Mouse (Mus musculus) kidney, adult 2 months (tissue): ENCODE data around the gene Gm28635. TPM values are rescaled to one million over a fixed set of nuclear protein-coding genes. Genes with fewer than 3 reads are reported as not detected.

ENCODE experiments used
- DNase-seq: peaks from one replicate; pipeline ENCODE4 v3.0.0; 2021
- H3K27ac ChIP-seq: fragments of 200-500 bp; 2 replicates; pipeline ENCODE4 v1.5.1; 2012; ENCODE audit warnings: low read depth, low read length, control low read depth, inconsistent platforms; ENCODE audit not compliant: insufficient read depth
- H3K27me3 ChIP-seq: fragments of 200-500 bp; replicated peaks from 2 replicates; pipeline ENCODE4 v1.6.1; 2012; ENCODE audit warnings: mild to moderate bottlenecking, moderate library complexity, low read length, inconsistent platforms; ENCODE audit not compliant: control insufficient read depth, insufficient read depth
- H3K36me3 ChIP-seq: fragments of 200-500 bp; 2 replicates; pipeline ENCODE4 v1.6.1; 2012; ENCODE audit warnings: mild to moderate bottlenecking, moderate library complexity, low read length, inconsistent platforms; ENCODE audit not compliant: control insufficient read depth, insufficient read depth
- H3K4me1 ChIP-seq: fragments of 200-500 bp; 2 replicates; pipeline ENCODE4 v1.6.1; 2011; ENCODE audit warnings: low read length; ENCODE audit not compliant: control insufficient read depth, insufficient read depth
- H3K4me3 ChIP-seq: fragments of 200-500 bp; 2 replicates; pipeline ENCODE4 v1.5.1; 2011; ENCODE audit warnings: mild to moderate bottlenecking, low read depth, low read length, control low read depth; ENCODE audit not compliant: insufficient read depth
- CTCF ChIP-seq: fragments of 200-500 bp; conservative IDR thresholded peaks from 2 replicates; pipeline ENCODE4 v1.5.1; 2011; ENCODE audit warnings: low read depth, mild to moderate bottlenecking, control low read depth, low read length, moderate library complexity, mixed read lengths; ENCODE audit not compliant: insufficient read depth, insufficient read length
- POLR2A ChIP-seq: fragments of 200-500 bp; IDR thresholded peaks from one replicate; pipeline ENCODE4 v1.6.1; 2011; ENCODE audit warnings: low read depth, low read length, control low read depth
- WGBS: fragments of 180-500 bp; shearing (Covaris S2); methylation state at CpG from one replicate; pipeline ENCODE4 v1.1.7; 2018; 5-methylcytosine and 5-hydroxymethylcytosine counted together
- polyA plus RNA-seq: library from polyadenylated mRNA; depleted of rRNA; stranded (reverse); fragments of >200 nt; gene quantifications from 2 replicates; pipeline ENCODE4 v1.2.3, GENCODE M21; 2012; rRNA removed

Gene Gm28635
- polyA plus RNA-seq, 1 experiment, result not detected

- H3K36me3 ChIP-seq, result no peaks in the 10 kb centered on the region
- WGBS, result 74% methylated on average over 8 of the region's 8 CpGs
- no peak overlapping the region for H3K27ac ChIP-seq
- no peak for DNase-seq
- TF ChIP-seq POLR2A, result no peak
- TF ChIP-seq CTCF, result no peak
- no peak overlapping the region for H3K4me3 ChIP-seq
- H3K4me1 ChIP-seq, result no peaks in the 10 kb centered on the region
- H3K27me3 ChIP-seq, result no peaks in the 10 kb centered on the region
These were observed 92.1 kb downstream of the Gm28635 start for GRCm38 (mm10) chr2:84585700-84586099.

GRCm38 (mm10) chr2:84582286-84582685 is 95.6 kb downstream of the Gm28635 start:
- Histone ChIP-seq H3K4me3 (no peak overlapping the region), H3K27ac (no peak overlapping the region), H3K27me3 (no peaks in the 10 kb centered on the region), H3K4me1 (no peaks in the 10 kb centered on the region), H3K36me3 (no peaks in the 10 kb centered on the region)
- no peak for TF ChIP-seq CTCF
- no peak for DNase-seq
- 86% methylated on average over 5 of the region's 5 CpGs for WGBS

GRCm38 (mm10) chr2:84581208-84581607 is 96.6 kb downstream of the Gm28635 start:
- Histone ChIP-seq H3K27me3 (no peaks in the 10 kb centered on the region), H3K4me1 (no peaks in the 10 kb centered on the region), H3K27ac (no peak overlapping the region), H3K4me3 (no peak overlapping the region), H3K36me3 (no peaks in the 10 kb centered on the region)
- WGBS, result 90% methylated on average over 2 of the region's 3 CpGs
- TF ChIP-seq CTCF (peak; percentile 38), POLR2A (no peak)
- DNase-seq, result no peak

- Histone ChIP-seq H3K27me3 (no peaks in the 10 kb centered on the region), H3K27ac (no peak overlapping the region), H3K36me3 (no peaks in the 10 kb centered on the region), H3K4me3 (no peak overlapping the region), H3K4me1 (no peaks in the 10 kb centered on the region)
- DNase-seq, result no peak
- no peak for TF ChIP-seq POLR2A
- TF ChIP-seq CTCF, result no peak
- WGBS, result 97% methylated on average over 2 of the region's 2 CpGs
These were observed 98.5 kb downstream of the Gm28635 start for GRCm38 (mm10) chr2:84579311-84579710.

- no peak overlapping the region for H3K4me3 ChIP-seq
- H3K27me3 ChIP-seq, result no peaks in the 10 kb centered on the region
- no peak for DNase-seq
- H3K27ac ChIP-seq, result no peak overlapping the region
- H3K36me3 ChIP-seq, result no peaks in the 10 kb centered on the region
- no peak for TF ChIP-seq POLR2A
- no peaks in the 10 kb centered on the region for H3K4me1 ChIP-seq
- WGBS, result 95% methylated on average over 4 of the region's 4 CpGs
These were observed 103.7 kb downstream of the Gm28635 start for GRCm38 (mm10) chr2:84574130-84574529.

- no peak for DNase-seq
- H3K36me3 ChIP-seq, result no peaks in the 10 kb centered on the region
- TF ChIP-seq CTCF, result peak; percentile 45; the same call in 1 of the 2 replicates
- TF ChIP-seq POLR2A, result no peak
- no peaks in the 10 kb centered on the region for H3K27me3 ChIP-seq
- WGBS, result 47% methylated on average over 10 of the region's 10 CpGs
- H3K4me3 ChIP-seq, result no peak overlapping the region
- no peaks in the 10 kb centered on the region for H3K4me1 ChIP-seq
- H3K27ac ChIP-seq, result no peak overlapping the region
These were observed 120.8 kb downstream of the Gm28635 start for GRCm38 (mm10) chr2:84556888-84557514.

Other genes starting within 250 kb of the Gm28635 start
- gene Tfpi, start 201.3 kb downstream of the Gm28635 start, polyA plus RNA-seq, result 4.4 and 6.9 TPM in 2 replicates
- 53.2 and 58.7 TPM in 2 replicates for gene Ctnnd1, start 27.3 kb downstream of the Gm28635 start, polyA plus RNA-seq
- gene Btbd18, start 19.0 kb downstream of the Gm28635 start, polyA plus RNA-seq, result 0.02 TPM in 1 of 2 replicates, not detected in the other
- gene Selenoh, start 7.3 kb downstream of the Gm28635 start, polyA plus RNA-seq, result 29.6 and 32.2 TPM in 2 replicates
- 7.8 and 9.3 TPM in 2 replicates for gene Med19, start 361 bp upstream of the Gm28635 start, polyA plus RNA-seq
- gene Tmx2, start 1.1 kb upstream of the Gm28635 start, polyA plus RNA-seq, result 188 and 193 TPM in 2 replicates
- gene Zdhhc5, start 37.1 kb upstream of the Gm28635 start, polyA plus RNA-seq, result 59.6 and 65.8 TPM in 2 replicates
- gene Clp1, start 49.3 kb upstream of the Gm28635 start, polyA plus RNA-seq, result 9.3 and 11.1 TPM in 2 replicates
- gene Ypel4, start 56.0 kb upstream of the Gm28635 start, polyA plus RNA-seq, result 0.46 and 0.48 TPM in 2 replicates
- 2.0 TPM in 2 replicates for gene Gm19426, start 65.6 kb upstream of the Gm28635 start, polyA plus RNA-seq
- 232 and 288 TPM in 2 replicates for gene Serping1, start 97.4 kb upstream of the Gm28635 start, polyA plus RNA-seq
- 18.1 and 24.1 TPM in 2 replicates for gene Ube2l6, start 120.8 kb upstream of the Gm28635 start, polyA plus RNA-seq
- gene Smtnl1, start 144.6 kb upstream of the Gm28635 start, polyA plus RNA-seq, result 2.6 TPM in 1 of 2 replicates, not detected in the other
- 62.2 and 90.3 TPM in 2 replicates for gene Timm10, start 149.0 kb upstream of the Gm28635 start, polyA plus RNA-seq
- 3.6 and 4.3 TPM in 2 replicates for gene Slc43a1, start 160.8 kb upstream of the Gm28635 start, polyA plus RNA-seq
- 1.4 and 1.5 TPM in 2 replicates for gene Rtn4rl2, start 208.7 kb upstream of the Gm28635 start, polyA plus RNA-seq